Mouse (Mus musculus): ENCODE measurements at regions not wholly inside any gene's neighbourhood (a gene's known extent, or its start where the extent isn't known, plus 50 kb on each side); places are given as distances from the start of the nearest gene placed in this dataset.

DNA sequence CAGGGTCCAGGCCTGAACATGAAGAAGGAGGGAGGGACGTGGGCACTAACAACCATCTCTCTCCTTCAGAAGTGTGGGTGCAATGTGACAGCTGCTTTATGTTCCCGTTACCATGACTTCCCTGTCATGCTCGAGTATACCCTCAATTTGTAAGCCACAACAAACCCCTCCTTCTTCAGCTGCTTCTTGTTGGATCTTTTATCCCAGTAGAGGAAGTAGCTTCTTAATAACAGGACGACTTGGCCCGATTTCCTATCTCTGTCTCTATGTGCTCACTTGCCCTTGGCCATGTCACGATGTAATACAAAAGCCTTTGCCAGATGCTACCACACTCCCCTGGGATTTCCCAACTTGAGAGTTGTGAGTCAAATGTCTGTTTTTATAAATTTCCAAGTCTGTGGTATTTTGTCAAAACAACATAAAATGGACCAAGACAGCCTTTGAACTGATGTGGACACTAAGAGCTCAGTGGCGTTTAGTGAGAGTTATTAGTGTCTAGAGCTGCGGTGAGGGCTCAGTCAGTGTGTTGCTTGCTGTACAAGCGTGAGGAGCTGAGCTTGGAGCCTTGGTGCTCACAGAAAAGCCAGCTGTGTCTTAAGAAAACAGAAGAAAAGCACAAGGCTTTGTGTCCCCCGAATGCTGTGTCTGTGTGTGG is 138.8 kb upstream of the Ddhd1 start:
- TF ChIP-seq CTCF (IDR thresholded peaks at IDR 0.05; ENCODE audit: control insufficient read depth, insufficient read depth, insufficient replicate concordance, low read depth, low read length) (no peak), POLR2A (IDR thresholded peaks at IDR 0.05; ENCODE audit: control insufficient read depth, low read depth, low read length) (no peak)
